Mouse (Mus musculus) CD8-positive naive resting alpha-beta T cell, adult 2 months (primary cell): ENCODE data around the gene Arf5.

Experiments
- DNase-seq, 2 experiments: peaks; one replicate each; pipeline ENCODE4 v3.0.0; 2022; ENCODE audit warnings: low read depth in 2 of 2, low spot score in 2 of 2

The Arf5 gene

DNA sequence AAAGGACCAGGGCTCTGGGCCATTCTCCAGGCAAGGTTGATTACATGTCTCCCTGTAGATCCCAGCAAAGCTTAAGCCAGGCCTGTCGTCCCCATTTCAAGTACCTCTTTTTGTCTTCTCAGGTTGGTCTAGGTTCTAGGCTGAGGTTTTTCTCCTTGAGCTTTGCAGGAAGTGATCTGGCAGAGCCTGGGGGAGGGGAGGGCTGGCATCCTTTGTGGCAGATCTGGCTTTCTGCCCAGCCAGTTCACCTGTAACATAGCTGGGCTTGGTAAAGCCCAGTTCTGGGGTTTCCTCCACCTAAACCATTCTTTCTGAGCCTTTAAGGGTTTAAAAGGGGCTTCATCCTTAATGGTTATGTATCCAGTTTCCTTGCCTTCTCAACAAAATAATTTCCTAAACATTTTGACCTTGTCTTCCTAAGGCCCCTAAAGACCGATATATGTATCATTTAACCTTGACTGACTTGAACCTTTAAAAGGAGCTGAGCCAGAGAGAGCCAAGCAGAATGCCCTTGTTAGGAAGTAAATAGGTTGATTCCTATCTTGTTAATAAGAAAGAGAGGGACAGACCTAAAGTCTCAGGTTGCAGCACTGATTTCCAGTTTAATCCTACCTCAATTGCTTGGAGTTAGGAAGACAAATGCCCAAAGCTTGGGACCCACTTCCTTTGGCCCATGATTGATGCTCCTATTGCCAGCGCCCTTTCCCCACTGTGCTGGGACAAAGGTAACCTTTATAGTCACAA, 3.9 kb downstream of the Arf5 start, which contains the start of gene Fscn3:
Fscn3 (plus strand) TSS at position 694 of the 744 bp plus-strand sequence.
- peak; percentile 18 to 34 for DNase-seq

DNA sequence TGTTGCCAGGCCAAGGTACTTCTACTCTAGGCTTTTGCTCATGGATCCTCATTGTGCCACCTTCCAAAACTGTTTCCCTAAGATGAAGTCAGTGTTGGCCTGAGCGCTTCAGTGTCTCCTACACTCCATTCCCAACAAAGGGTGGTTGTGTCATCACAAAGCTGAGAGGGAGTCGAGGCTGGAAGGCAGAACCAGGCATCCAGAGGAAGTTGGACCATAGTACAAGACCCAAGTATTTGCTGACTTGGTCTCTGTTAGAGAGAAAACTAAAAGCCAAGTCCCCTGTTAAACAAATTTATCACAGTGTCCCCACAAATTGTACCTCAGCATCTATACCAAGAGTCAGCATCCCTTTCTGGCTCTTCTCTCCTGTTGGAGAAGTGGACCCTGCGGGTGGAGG, 4.9 kb downstream of the Arf5 start, which contains the start of gene Gcc1:
Gcc1 (minus strand) TSS at position 101 of the 400 bp plus-strand sequence.
- DNase-seq, result no peak

DNA sequence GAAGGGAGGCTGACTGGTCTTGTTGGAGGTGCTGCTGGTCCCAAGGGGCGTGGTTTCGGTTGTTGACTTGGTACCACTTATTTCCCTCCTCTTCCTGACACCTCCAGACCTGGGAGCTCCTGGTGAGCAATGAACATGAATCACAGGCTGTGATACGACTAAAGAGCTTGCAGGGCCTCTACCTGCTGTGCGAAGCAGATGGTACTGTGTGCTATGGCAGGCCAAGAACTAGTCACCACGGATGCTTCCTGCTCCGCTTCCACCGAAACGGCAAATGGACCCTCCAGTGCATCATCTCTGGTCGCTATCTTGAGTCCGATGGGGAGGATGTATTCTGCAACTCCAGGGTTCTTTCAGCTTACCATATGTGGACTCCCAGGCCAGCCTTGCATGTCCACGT, 6.5 kb downstream of the Arf5 start:
- no peak for DNase-seq

DNA sequence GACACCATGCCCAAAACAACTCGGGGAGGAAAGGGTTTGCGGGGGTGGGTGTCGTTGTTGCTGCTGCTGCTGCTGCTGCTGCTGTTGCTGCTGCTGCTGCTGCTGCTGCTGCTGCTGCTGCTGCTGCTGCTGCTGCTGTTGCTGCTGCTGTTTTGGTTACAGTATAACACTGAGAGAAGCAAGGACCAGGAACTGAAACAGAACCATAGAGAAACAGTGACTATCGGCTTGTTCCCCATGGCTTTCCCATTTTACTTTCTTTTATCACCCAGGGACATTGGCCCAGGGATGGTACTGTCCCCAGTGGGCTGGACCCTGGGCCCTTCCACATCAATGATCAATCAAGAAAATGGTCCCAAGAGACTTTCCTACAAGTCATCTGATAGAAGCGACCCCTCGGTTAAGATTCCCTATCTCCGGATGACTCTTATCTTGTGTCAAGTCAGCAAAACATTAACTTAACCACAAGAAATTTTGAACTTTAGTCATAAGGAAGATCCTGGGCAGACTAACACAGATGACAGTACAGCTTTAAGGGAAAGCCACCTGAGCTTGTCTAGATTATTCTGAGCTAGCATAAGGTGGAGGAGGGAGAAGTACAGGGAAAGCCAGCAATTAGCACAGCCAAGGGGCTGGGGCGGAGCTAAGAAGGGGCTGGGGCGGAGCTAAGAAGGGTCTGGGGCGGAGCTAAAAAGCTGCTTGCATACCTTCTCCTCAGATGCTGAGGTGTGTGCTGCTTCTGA, 7.6 kb downstream of the Arf5 start:
- DNase-seq, result no peak

DNA sequence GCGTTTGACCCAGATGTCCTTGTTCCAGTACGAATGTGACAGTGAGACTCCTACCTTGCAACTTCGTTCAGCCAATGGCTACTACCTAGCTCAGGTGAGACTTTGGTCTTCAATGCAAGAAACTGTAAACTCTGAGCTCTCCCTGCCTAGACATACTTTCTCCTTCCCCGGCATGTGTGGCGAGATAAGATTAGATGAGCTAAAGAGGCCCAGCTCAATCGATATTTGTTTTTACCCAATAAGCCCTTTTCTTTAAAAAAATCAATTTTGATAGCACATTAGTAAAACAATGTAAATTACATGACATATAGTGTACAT, 8.1 kb downstream of the Arf5 start:
- DNase-seq, result no peak

DNA sequence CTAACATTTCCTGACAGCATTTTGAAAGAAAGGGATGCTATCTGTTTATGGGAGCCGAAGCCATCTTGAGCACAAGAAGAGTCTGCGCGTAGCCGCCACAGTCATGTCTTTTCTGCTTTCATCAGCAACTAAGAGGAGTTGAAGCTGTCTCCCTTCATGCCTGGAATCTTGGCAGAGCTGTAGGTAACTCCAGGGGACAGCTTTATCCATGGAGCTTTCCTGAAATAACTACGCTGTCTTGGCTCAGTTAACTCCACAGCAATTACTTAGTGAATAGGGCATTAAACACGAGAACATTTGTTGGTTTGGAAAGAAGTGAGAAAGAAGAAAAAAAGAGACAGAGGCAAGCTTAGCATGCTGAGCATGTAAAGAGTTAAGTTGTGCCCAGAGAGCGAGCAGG, 24.6 kb downstream of the Arf5 start:
- DNase-seq, result no peak

DNA sequence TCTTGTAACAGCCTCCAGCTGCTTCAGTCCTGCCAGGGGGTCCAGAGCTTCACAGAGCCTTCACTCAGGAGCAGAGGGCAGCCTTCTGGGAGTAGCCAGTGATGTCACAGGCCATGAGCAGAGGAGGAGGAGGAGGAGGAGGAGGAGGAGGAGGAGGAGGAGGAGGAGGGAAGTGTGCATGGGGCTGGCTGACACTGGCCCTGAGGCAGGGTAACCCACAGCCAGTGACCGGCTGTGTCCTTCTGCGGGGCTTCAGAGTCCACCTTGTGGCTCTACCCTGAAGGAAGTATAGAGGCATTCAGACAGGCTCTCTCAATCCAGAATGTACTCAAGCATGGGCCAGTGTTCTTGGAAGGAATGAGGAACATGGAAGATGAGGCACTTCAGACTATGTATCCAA, 25.9 kb downstream of the Arf5 start, which contains the start of gene Pax4:
Pax4 (minus strand) TSS at position 101 of the 400 bp plus-strand sequence.
- no peak for DNase-seq

DNA sequence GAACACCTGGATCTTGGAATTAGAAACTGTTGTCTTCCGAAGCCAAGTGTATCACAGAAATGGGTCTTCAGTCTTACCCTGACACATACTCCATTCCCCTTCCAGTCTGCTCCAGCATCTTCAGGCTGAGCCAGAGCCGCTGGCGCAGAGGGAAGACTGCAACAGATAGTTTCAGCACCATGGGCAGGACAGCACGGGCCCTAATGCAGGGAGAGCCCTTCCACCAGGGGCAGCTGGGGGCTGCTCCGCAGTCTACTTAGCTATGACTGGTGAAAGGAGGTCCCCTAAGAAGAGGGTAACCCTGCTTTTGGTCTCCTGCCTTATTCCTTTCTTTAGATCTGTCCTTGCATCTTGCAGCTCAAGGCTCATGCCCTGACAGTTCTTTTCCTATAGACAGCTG, 27.1 kb downstream of the Arf5 start:
- DNase-seq, result no peak

DNA sequence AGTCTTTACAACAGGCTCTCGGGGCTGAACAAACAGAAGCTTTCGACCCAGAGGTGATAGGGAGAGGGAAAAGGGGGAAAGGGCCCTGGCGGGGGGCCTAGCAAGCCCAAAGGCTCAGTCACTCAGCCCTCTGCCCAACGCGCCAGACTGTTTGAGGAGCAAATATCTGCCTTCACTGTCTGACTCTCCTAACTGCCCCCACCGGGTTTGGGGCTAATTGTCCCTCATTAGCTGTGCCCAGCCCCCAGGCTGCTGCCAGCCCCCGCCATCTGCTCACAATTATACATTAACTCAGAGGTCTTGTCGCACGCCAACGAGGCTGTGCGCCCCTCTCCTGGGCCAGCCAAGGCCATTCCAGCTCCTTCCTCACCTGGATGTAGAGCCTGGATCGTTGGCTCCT, 27.6 kb downstream of the Arf5 start:
- DNase-seq, result no peak

DNA sequence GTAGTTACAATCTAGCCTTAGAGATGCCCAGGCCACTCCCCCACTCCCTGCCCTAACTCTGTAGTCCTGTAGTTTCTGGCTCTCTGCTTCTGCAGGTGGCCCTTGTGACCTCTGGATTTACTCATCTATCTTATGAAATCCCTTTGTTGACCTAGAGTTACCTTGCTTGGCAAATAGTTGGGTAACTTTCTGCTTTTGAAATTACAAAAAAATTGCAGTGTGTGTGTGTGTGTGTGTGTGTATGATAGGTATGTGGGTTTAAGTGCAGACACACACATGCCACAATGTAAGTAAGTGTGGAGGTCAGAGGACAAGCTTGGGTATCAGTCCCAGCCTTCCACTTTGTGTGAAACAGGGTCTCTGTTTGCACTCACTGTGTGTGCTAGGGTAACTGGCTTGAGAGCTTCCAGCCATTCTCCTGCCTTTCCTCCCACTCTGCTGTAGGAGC, 35.9 kb downstream of the Arf5 start:
- no peak for DNase-seq

DNA sequence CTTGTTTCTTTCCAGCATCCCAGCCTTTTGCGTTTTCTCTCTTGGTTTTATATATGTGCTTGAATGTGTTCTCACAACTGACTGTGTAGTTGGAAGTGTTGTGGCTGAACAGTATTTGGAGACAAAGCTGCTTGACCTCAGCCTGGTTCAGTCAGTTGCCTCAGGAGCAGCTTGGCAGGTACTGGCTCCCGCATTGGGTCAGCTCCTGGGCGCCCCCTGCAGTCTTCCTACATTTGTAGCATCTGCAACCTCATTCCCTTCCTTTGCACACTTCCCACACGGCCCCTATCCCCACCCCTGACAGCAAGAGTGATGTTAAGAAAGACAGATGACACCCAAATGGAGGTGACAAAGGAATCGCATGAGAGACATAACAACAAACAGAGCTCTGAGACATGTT, 37.2 kb downstream of the Arf5 start:
- DNase-seq, result peak in 1 of 2 experiments; percentile 16

DNA sequence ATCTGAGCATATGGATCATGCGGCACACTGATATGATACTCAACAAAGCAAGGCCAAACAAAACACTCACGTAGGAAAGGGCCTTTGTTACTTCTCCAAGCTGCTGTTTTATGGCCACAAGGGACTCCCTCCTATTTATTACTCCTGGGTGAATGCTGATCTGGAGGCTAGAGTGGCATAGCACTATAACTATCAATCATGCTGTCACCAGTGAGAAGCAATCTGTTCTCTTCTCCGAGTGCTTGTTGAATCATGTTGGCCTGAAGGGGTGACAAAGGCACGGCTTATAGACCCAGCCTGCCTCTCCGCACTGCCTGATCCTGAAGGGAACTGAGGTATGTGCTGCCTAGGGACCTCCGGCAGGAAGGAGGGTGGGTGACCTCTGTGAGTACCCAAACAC, 41.3 kb downstream of the Arf5 start:
- no peak for DNase-seq

DNA sequence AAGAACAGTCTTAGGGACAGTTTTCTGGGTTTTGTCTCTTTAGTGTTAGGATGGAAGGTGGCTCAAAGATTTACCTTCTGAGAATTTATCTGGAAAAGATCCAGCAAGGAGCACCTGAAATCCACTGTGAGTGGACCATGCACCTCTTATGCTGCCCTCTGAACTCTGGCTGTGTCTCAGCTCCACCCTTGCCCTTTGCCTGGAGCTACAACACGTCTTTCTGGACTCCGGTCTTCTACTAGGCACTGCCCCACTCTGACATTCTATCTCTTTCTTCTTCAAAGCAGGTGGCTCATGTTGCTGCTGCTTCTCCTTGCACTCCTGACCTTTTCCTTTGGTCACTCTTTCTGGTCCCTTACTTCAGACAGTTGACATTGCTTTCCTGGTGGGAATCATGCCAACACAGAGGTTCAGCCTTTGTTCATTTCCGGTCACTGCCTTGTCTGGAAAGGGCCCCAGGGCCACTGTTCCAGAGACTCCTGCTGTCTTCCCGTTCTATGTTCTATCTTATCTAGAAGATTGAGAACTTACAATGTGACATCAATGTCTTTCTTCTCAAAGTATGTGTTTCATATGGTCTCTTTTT, 46.8 kb downstream of the Arf5 start:
- no peak for DNase-seq

DNA sequence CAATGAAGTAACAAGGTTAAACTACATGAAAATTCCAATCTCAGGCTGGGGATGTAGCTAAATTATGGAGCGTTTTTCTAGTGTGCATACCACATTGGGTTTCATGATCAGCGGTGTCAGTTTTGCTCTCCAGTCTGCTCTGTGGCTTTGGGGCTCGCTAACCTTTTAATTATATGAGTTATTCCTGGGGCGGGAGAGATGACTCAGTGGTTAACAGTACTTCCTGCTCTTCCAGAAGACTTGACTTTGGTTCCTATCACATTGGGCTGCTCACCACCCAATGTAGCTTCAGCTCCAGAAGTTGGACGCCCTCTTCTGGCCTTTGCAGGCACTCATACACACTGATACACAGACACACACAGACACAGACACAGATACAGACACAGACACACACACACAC, 47.3 kb downstream of the Arf5 start:
- DNase-seq, result no peak

DNA sequence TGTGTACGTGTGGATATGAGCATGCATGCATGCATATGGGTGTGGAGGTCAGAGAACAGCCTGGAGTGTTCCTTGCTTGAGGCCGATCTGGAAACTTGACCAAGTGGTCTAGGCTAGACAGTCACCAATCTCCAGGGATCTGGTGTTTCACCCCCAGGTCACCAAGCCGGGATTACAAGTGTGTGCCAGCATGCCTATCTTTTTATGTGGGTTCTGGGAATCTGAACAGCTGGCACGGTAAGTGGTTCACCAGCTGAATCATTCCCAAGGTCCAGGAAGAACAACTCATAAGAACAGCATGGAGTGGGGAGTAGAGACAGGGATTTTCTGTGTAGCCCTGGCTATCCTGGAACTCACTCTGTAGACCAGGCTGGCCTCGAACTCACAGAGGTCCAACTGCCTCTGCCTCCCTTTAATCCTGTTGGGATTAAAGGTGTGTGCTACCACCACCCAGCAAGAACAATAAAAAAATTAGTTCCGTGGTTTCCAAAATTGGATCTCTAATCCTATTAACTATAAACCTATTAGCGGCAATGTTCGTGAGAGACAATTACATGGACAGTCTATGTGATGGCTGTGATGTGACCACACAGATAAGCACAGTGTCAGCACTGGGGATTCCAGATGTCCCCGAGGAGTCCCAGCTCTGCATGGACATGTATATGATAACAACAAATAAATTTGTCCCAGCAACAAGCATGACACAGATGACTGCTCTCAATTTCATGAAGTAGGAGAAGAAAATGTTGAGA, 48.1 kb downstream of the Arf5 start:
- no peak for DNase-seq

DNA sequence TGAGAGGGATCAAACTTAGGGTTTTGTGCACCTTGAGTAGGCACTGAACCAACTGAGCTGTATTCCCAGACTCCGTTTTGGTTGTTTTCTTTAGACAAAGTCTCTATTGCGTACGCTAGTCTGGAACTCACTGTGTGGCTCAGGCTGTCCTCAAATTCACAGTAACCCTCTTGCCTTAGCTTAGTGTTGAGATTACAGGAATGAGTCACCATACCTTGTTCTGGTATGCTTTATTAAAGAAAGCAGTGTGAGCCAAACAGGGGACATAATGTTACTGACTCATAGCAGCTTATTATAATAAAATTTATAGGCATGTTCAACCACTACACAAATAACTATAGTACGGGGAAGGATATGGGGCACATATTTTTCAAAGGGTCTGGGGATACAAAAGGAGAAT, 50.9 kb downstream of the Arf5 start:
- no peak for DNase-seq

DNA sequence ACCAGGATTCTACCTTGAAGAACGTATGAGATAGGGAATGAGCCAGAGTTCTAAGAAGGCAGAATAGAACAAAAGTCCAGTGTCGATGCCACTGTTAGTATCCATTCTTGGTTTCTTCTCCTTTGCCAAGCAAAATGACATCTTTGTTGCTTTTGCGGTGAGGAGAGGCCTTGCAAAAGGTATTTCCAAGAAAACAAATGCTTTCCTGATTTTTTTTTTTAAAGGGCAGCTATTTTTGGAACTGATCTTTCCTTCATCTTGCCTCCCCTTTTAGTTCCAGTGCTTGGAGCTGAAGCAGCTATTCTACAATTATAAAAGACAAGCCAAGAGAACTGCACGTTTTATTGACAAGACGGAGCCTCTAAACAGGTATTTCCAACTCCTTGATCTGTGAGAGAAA, 51.5 kb downstream of the Arf5 start, which contains the start of gene Snd1:
Snd1 (plus strand) TSS at position 301 of the 400 bp plus-strand sequence.
- no peak for DNase-seq
